Mouse (Mus musculus) layer of hippocampus, adult 18-20 months (tissue): ENCODE measurements around the gene Zbtb9. TPM values are rescaled to one million over a fixed set of nuclear protein-coding genes. Genes with fewer than 3 reads are reported as not detected.

ENCODE experiments used
- DNase-seq, 2 experiments: peaks; one replicate each; pipeline ENCODE4 v3.0.0; 2022; ENCODE audit warnings: low spot score in 2 of 2
- total RNA-seq, 2 experiments: library from RNA; stranded (reverse); gene quantifications; 2 replicates each; pipeline ENCODE4 v1.2.3; 2021

Zbtb9 gene
- total RNA-seq, 2 experiments from 2014 or later = 15.2 to 15.5 TPM

DNA sequence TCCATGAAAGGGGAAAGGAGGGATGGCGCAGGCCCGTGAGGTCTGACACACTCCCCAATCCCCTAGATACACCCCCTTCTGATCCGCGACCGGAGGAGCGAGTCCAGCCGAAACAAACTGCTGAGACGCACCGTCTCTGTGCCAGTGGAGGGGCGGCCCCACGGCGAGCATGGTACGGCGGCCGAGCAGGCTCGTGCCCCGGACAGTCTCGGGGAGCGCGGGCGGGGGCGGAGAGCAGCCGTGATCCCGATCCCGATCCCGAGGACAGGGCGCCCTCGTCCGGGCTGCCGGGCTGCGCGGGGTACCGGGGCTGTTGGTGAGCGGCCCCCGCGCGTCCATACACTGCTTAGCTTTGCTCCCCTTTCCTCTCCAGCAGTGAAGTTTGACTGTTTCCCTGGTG is 26.4 kb upstream of the Zbtb9 start:
- DNase-seq = peak in 1 of 2 experiments; percentile 77

DNA sequence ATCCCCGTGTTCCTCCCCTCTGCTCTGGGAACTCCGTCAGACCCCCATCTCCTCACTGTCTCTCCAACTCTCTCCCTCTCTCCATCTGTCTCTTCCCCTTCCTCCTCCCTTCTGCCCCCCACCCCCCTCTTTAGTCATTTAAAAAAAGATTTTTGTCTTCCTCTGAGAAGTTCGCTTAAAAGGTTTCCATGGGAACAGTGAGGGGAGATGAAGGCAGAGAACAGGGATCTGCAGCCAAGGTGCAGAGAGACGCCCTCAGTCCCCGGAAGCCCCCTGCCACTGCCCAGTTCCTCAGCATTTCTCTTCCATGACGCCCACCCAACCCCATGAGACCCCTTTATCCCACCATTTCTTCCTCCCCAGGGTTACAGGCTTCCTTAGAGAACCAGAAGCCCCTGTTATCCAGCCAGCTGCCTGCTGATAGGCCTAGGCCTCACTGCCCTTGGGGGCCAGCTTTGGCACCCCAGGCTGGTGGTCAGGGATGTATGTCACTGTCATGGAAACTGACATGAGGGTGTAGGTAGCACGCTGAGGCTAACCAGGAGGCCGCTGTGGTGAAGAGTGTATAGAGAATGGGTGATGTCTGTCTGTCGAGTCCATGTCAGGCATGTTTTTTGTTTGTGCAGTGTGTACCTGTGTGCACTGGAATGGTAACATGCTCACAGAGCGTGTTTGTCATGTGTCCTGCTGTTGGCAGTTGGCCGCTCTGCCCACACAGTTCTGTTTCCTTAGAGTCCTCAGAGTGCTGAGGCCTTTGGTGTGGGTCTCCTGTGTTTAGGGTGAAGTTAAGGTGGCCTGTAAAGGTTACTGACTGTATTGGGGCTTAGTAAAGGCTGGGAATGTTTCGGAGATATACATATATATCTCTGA is 25.5 kb upstream of the Zbtb9 start:
- DNase-seq = no peak

- DNase-seq = peak in 1 of 2 experiments; percentile 61
Measured at GRCm38 (mm10) chr17:26948316-26949050, 24.5 kb upstream of the Zbtb9 start.

DNA sequence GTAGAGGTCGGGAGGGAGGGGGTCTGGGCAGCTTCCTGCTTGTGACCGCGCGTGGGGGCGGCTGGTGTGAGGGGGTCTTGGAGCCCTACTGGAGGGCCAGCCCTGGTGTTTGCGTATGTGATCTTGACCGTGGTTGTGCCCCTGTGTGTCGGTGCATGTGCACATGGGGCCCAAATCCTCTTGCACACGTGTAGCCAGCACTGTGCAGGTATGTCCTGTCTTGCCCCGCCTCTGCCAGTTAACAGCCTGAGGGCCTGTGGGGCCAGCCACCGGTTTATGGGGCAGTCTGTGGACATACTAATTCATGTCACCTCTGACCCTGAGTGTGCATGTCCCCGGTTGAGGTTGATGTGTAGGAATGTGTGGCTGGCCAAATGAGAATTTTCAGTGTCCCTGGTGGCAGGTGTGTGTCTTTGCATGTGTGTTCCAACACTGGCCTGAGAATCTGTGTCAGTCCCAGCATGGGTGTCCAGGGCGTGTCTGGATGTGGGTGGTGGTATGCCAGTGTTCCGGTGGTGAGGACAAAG is 23.9 kb upstream of the Zbtb9 start:
- DNase-seq = peak in 1 of 2 experiments; percentile 55

GRCm38 (mm10) chr17:26949866-26950265 is 23.1 kb upstream of the Zbtb9 start:
- peak in 1 of 2 experiments; percentile 67 for DNase-seq

- no peak for DNase-seq
Measured at GRCm38 (mm10) chr17:26950560-26951288, 22.2 kb upstream of the Zbtb9 start.

- DNase-seq = peak in 1 of 2 experiments; percentile 84
Measured at GRCm38 (mm10) chr17:26951406-26951805, 21.6 kb upstream of the Zbtb9 start.

- DNase-seq = no peak
Measured at GRCm38 (mm10) chr17:26951952-26952877, 20.8 kb upstream of the Zbtb9 start.

GRCm38 (mm10) chr17:26953201-26953600 is 19.8 kb upstream of the Zbtb9 start:
- no peak for DNase-seq

DNA sequence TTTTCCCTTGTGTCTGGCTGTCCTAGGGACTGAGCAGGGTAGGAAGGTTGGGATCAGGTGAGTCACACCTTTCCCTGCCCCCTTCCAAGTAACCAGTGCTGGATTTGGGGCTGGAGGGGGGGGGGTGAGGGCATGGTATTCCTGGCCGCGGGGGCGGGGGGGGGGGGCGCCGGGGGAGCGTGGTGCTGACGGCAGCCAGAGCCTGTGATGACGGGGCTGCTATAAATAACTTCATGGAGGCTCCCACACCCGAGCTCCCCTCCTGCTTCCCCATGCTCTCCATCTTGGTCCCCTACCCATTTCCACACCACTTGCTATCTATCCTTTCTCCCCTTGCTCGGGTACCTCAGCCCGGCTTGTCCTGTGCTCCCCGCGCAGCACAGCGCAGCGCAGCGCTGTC is 19.2 kb upstream of the Zbtb9 start:
- DNase-seq = no peak

DNA sequence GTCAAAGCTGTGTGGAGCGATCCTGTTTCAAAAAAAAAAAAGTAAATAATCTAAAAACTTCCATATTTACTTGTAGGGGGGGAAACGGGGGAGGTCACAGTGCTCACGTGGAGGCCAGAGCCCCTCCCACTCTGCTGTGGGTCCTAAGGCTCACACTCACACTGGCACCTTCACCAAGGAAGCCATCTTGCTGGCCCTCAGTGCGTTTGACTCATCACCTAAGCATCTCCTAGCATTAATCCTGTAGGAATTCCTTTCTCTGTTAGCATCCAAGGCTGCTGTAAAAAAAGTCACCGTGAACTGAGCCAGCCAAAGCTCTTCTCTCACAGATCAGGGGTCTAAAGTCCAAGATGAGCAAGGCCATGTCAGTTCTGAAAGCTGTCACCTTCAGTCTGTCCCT is 16.7 kb upstream of the Zbtb9 start:
- no peak for DNase-seq

DNA sequence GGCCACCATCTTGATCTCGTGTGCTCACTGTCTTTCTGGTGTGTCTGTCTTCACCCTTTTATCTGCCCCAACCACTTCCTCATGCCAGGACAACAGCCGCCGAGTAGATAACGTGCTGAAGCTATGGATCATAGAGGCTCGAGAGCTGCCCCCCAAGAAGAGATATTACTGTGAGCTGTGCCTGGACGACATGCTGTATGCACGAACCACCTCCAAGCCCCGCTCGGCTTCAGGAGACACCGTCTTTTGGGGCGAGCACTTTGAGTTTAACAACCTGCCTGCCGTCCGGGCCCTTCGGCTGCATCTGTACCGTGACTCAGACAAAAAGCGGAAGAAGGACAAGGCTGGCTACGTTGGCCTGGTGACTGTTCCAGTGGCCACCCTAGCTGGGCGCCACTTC is 16.1 kb upstream of the Zbtb9 start:
- no peak for DNase-seq

- DNase-seq = no peak
Measured at GRCm38 (mm10) chr17:26957872-26958271, 15.1 kb upstream of the Zbtb9 start.

GRCm38 (mm10) chr17:26958880-26959279 is 14.1 kb upstream of the Zbtb9 start:
- DNase-seq = peak in 1 of 2 experiments; percentile 68

- no peak for DNase-seq
Measured at GRCm38 (mm10) chr17:26959815-26960214, 13.2 kb upstream of the Zbtb9 start.

DNA sequence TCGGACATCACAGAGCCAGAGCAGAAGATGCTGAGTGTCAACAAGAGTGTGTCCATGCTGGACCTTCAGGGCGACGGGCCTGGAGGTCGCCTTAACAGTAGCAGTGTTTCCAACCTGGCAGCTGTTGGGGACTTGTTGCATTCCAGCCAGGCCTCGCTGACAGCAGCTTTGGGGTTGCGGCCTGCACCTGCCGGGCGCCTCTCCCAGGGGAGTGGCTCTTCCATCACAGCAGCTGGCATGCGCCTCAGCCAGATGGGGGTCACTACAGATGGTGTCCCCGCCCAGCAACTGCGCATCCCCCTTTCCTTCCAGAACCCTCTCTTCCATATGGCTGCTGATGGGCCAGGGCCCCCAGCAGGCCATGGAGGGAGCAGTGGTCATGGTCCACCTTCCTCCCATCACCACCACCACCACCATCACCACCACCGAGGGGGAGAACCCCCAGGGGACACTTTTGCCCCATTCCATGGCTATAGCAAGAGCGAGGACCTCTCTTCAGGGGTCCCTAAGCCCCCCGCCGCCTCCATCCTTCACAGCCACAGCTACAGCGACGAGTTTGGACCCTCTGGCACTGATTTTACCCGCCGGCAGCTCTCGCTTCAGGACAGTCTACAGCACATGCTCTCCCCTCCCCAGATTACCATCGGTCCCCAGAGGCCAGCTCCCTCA is 11.3 kb upstream of the Zbtb9 start:
- DNase-seq = no peak

- no peak for DNase-seq
Measured at GRCm38 (mm10) chr17:26966993-26967392, 6.0 kb upstream of the Zbtb9 start.

DNA sequence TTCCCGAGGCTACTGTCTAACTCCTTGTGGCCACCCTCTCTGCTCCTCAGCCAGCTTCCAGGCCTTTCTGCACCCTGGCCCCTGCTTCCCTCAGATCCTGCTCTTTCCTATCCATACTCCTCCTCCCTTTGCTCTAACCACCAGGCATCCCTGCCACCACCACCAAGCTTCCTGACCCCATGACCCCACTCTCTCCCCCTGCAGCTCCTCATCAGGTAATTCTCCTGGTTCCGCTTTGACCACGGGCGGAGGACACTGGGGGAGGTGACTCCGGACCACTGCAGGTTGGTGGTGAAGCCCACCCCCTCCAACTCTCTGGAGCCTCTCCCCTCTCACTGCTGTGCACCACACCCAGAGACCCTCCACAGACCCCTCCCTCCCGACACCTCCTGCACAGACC is 5.5 kb upstream of the Zbtb9 start:
- DNase-seq = no peak

DNA sequence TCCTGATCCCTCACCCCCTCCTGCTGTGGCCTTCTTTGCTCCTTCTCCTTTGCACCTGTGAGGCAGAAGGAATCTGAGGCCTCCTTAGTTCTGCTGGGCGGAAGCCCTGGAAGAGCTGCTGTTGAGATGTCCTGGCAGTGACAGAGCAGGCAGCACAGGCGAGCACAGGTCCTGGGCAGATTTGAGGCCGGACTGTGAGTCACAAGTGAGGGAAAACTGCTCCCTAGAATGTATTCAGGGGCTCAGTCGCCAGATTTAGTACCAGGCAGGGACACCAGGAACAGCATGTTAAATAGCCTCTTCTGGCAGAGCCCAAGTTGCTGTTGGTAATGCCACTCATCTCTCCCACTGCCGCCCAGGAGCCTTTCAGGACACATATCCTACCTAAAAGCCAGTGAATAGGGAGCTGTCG is 4.8 kb upstream of the Zbtb9 start:
- DNase-seq = no peak

DNA sequence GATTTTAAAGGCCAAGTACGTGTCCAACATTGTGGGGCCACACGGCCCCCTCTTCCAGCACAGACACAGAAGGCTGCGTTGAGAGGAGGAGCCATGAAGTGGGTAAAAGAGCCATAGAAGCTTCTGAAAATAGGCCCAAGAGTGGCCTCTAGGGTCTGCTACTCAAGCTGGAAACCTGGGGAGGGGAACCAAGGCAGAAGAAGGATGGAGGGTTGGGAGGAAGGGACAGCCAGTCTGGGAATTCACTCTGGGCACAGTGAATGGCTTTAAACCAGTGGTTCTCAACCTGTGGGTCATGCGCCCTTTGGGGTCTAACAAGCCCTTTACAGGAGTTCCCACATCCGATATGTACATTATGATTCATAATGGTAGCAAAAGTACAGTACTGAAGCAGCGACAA is 3.7 kb upstream of the Zbtb9 start:
- DNase-seq = no peak
